8 mouse cellular contexts compared by ENCODE assay signal in the genomic region with DNA sequence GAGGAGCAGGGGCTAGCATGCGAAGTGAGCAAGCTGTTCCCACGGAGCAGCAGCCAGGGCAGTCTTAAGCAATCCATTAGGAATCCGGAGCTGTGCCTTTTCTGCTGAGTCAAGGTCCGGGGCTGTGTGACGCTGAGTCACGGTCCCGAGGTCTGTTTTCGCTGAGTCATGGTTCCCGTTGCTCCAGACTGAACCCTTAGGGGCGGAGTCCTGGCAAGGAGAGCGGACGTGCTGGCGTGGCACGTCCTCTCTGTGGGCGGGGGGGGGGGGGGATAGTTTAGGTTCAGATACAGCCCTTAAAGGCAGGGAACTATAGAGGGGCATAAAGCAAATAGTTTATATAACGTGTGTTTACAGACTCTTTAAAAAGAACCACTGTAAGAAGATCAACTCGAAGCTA. TPM values are rescaled to one million over a fixed set of nuclear protein-coding genes. Genes with fewer than 3 reads are reported as not detected.
DNase-seq lines count a peak whose midpoint lies in the region; ATAC-seq lines count a peak whose summit lies in the region.

No protein-coding gene starts in this region.

- H3K27me3 ChIP-seq in hindbrain, embryonic 11.5 days (ENCODE audit: control insufficient read depth, insufficient read depth, low read length), result no peaks in the 10 kb centered on the region

- ATAC-seq in hindbrain, embryonic 11.5 days (ENCODE audit: low FRiP score), result peak; percentile 93

- H3K4me2 ChIP-seq in hindbrain, embryonic 11.5 days (replicated peaks; ENCODE audit: low read depth, low read length), result peak overlapping the region; percentile 22; the same call in 1 of the 2 replicates

- H3K9me3 ChIP-seq in hindbrain, embryonic 11.5 days (ENCODE audit: control insufficient read depth, low read length), result no peaks in the 10 kb centered on the region

- no peaks in the 10 kb centered on the region for H3K36me3 ChIP-seq in hindbrain, embryonic 11.5 days (ENCODE audit: control insufficient read depth, insufficient read depth, low read length)

- WGBS in hindbrain, embryonic 11.5 days, result 8% methylated on average over 15 of the region's 17 CpGs

- no peak overlapping the region for H3K4me3 ChIP-seq in hindbrain, embryonic 11.5 days (ENCODE audit: low read depth, low read length)

- no peaks in the 10 kb centered on the region for H3K4me1 ChIP-seq in hindbrain, embryonic 11.5 days (replicated peaks; ENCODE audit: control insufficient read depth, insufficient read depth, low read length)

- no peak overlapping the region for H3K9ac ChIP-seq in hindbrain, embryonic 11.5 days (ENCODE audit: low read depth, low read length)

- H3K27ac ChIP-seq in hindbrain, embryonic 11.5 days (ENCODE audit: low read depth, low read length), result no peak overlapping the region

- peak; percentile 97 for DNase-seq in MN1 (ENCODE audit: low spot score)
- peak; percentile 78 for DNase-seq in cerebellum, adult 9-11 months
- DNase-seq in frontal cortex, adult 2 months (ENCODE audit: extremely low spot score in 1 of 2, low spot score in 1 of 2), result peak; percentile 78 to 89
- DNase-seq in hindbrain, embryonic 11.5 days (ENCODE audit: low spot score), result peak; percentile 92
- DNase-seq in layer of hippocampus, postnatal 10 days (ENCODE audit: low spot score in 2 of 2), result peak; percentile 78 to 80
- peak; percentile 98 for DNase-seq in lung, postnatal 10 days
- peak; percentile 90 for DNase-seq in ovary, postnatal 36 days (ENCODE audit: low spot score)
- DNase-seq in thymus, postnatal 25 days, result peak; percentile 64

RNA-seq across cellular contexts. Expression of a gene that starts 9.6 kb away (rescaled TPM):
- 9.8 TPM in 2 replicates for polyA plus RNA-seq in frontal cortex, adult 2 months (2012; rRNA removed)
- 9.2 and 15.1 TPM in 2 replicates for polyA plus RNA-seq in hindbrain, embryonic 11.5 days (2014; fragmentation: Nextera tagmentation; extraction: Ambion mirVana)
- total RNA-seq in layer of hippocampus, postnatal 10 days (2021), result 1 to 10 TPM; 5.9 to 6.8 TPM

RNA-seq across cellular contexts. Expression of a gene that starts 25.5 kb away (rescaled TPM):
- 7.5 and 7.6 TPM in 2 replicates for polyA plus RNA-seq in frontal cortex, adult 2 months (2012; rRNA removed)
- polyA plus RNA-seq in hindbrain, embryonic 11.5 days (2014; fragmentation: Nextera tagmentation; extraction: Ambion mirVana), result 133 and 155 TPM in 2 replicates
- total RNA-seq in layer of hippocampus, postnatal 10 days (2021), result 1 to 10 TPM; 9.4 to 9.8 TPM

RNA-seq across cellular contexts. Expression of a gene that starts 50.3 kb away (rescaled TPM):
- polyA plus RNA-seq in frontal cortex, adult 2 months (2012; rRNA removed), result 49.6 and 52.8 TPM in 2 replicates
- polyA plus RNA-seq in hindbrain, embryonic 11.5 days (2014; fragmentation: Nextera tagmentation; extraction: Ambion mirVana), result 25.0 and 25.2 TPM in 2 replicates
- total RNA-seq in layer of hippocampus, postnatal 10 days (2021), result 10 to 100 TPM; 34.8 to 36.7 TPM

Comparison
In these comparisons a context has a peak if more than half of its experiments do, and no peak if none do; other contexts are left out.
1. RNA of a gene that starts 25.5 kb away (polyA plus RNA-seq): 133 to 155 TPM in hindbrain, embryonic 11.5 days; 7.5 to 7.6 TPM in frontal cortex, adult 2 months; every median in the first group is over 10 times any median in the second.
2. Peak in every context shown above with its lines, with median percentiles within 50 percentile points of each other: DNase-seq.